Mouse (Mus musculus): ENCODE measurements around the gene Tcf7l2. TPM values are rescaled to one million over a fixed set of nuclear protein-coding genes. Genes with fewer than 3 reads are reported as not detected.

Gene Tcf7l2
- polyA plus RNA-seq, 1 experiment from 2014 or later = 27.0 TPM

DNA sequence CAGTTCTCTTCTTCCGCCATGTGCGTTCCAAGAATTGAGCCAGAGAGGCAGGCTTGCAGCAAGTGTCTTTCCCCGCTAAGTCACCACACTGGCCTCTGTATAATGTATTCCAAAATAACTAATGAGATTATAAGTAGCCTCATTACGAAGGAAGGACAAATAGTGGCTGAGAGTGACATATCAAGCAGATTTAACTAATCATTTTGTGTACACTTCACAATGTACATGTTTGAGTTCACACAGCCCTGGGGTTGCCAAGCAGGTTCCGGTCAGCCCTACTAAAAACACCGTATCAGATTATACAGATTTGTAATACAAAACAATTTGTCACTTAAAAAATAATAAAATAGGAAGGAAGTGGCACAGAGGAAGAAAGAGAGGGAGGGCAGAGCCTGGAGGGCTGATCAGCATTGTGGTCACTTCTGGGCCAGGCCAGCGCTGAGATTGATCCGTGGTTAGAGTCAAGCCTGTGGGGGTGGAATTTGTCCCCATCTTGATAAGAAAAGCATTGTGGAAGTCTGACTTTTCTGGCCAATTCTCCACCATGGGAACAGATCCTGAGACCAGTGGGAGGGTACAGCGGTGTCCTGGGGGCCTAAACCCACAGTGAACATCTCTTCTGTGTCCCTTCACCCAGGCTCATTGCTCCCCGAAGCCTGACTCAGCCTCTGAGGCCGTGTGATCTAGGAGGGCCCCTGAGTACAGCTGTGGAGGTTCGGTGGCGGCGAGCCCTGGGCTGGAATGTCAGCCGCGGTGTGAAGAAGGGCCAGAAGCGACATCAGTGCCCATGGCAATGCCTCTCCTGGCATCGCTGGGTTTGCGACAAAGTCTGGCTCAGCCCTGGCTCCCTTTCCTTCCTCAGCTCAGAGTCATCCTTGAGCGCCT, 21.9 kb upstream of the Tcf7l2 start:
- Histone ChIP-seq H3K27ac (ENCODE audit: low read depth, low read length) (no peak overlapping the region), H3K9me3 (ENCODE audit: control insufficient read depth, low read length) (no peaks in the 10 kb centered on the region), H3K4me1 (ENCODE audit: control insufficient read depth, insufficient read depth, low read depth, low read length) (no peaks in the 10 kb centered on the region), H3K27me3 (replicated peaks; ENCODE audit: control insufficient read depth, insufficient read depth, low read length) (no peaks in the 10 kb centered on the region), H3K4me2 (ENCODE audit: low read length) (no peak overlapping the region), H3K4me3 (ENCODE audit: low read length) (no peak overlapping the region), H3K9ac (ENCODE audit: low read depth, low read length) (no peak overlapping the region), H3K36me3 (ENCODE audit: control insufficient read depth, insufficient read depth, low read length) (no peaks in the 10 kb centered on the region)
- WGBS = 81% methylated on average over 20 of the region's 20 CpGs
- no peak for ATAC-seq

GRCm38 (mm10) chr19:55720409-55721092, 21.1 kb upstream of the Tcf7l2 start:
- Histone ChIP-seq H3K27me3 (replicated peaks; ENCODE audit: control insufficient read depth, insufficient read depth, low read length) (no peaks in the 10 kb centered on the region), H3K4me3 (ENCODE audit: low read length) (no peak overlapping the region), H3K4me1 (ENCODE audit: control insufficient read depth, insufficient read depth, low read depth, low read length) (no peaks in the 10 kb centered on the region), H3K9me3 (ENCODE audit: control insufficient read depth, low read length) (no peaks in the 10 kb centered on the region), H3K4me2 (ENCODE audit: low read length) (no peak overlapping the region), H3K9ac (ENCODE audit: low read depth, low read length) (no peak overlapping the region), H3K36me3 (ENCODE audit: control insufficient read depth, insufficient read depth, low read length) (no peaks in the 10 kb centered on the region), H3K27ac (ENCODE audit: low read depth, low read length) (no peak overlapping the region)
- ATAC-seq = no peak
- WGBS = 79% methylated on average over 16 of the region's 16 CpGs

DNA sequence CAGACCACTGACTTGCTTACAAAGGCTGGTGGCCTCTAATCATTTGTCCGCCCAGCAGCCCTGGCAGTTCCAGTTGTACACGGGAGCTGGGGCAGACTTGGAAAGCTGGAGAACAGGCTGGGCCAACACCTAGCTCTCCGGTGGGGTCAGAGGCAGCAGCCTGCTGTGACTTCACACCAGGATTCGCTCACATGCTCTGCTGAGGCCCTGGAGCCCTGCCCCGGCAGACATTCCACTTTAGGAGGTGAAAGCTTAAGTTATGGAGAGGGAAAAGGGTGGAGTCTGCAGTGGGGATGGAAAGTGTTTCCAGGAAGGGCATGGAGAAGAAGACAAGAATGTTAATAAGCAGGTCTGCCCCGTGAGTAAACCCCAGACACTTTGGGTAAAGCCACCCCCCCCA, 19.2 kb upstream of the Tcf7l2 start:
- Histone ChIP-seq H3K4me3 (ENCODE audit: low read length) (no peak overlapping the region), H3K9ac (ENCODE audit: low read depth, low read length) (no peak overlapping the region), H3K9me3 (ENCODE audit: control insufficient read depth, low read length) (no peaks in the 10 kb centered on the region; the same call in 1 of the 2 replicates), H3K36me3 (ENCODE audit: control insufficient read depth, insufficient read depth, low read length) (no peaks in the 10 kb centered on the region), H3K4me1 (ENCODE audit: control insufficient read depth, insufficient read depth, low read depth, low read length) (no peaks in the 10 kb centered on the region), H3K27me3 (replicated peaks; ENCODE audit: control insufficient read depth, insufficient read depth, low read length) (no peaks in the 10 kb centered on the region), H3K4me2 (ENCODE audit: low read length) (no peak overlapping the region), H3K27ac (ENCODE audit: low read depth, low read length) (no peak overlapping the region)
- WGBS = 39% methylated on average over 6 of the region's 6 CpGs
- no peak for ATAC-seq

- H3K4me2 ChIP-seq (ENCODE audit: low read length) = no peak overlapping the region
- H3K4me3 ChIP-seq (ENCODE audit: low read length) = no peak overlapping the region
- no peak overlapping the region for H3K27ac ChIP-seq (ENCODE audit: low read depth, low read length)
- no peaks in the 10 kb centered on the region; the same call in 1 of the 2 replicates for H3K9me3 ChIP-seq (ENCODE audit: control insufficient read depth, low read length)
- no peaks in the 10 kb centered on the region for H3K27me3 ChIP-seq (replicated peaks; ENCODE audit: control insufficient read depth, insufficient read depth, low read length)
- H3K36me3 ChIP-seq (ENCODE audit: control insufficient read depth, insufficient read depth, low read length) = no peaks in the 10 kb centered on the region
- 78% methylated on average over 8 of the region's 8 CpGs for WGBS
- ATAC-seq = no peak
- H3K4me1 ChIP-seq (ENCODE audit: control insufficient read depth, insufficient read depth, low read depth, low read length) = no peaks in the 10 kb centered on the region
- no peak overlapping the region for H3K9ac ChIP-seq (ENCODE audit: low read depth, low read length)
Observed at GRCm38 (mm10) chr19:55729376-55729775, 12.2 kb upstream of the Tcf7l2 start.

DNA sequence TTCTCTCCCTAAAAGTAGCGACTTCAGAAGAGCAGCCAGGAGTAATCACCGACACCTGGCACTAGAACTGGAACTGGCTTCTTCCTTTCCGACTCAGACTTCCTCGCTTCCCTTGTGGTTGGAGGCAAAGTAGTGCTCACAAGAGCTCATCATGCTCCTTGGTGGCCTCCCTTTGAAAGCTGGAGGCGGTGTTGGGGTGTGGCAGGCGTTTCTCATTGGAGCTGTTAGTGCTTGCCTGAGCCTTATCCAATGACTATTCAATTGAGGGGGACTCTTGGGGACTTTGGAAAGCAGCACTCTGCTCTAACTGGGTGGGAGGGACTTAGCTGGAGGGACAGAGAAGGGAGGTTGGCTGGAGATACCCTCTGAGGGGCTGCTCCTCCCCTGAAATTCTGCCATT, 9.1 kb upstream of the Tcf7l2 start:
- Histone ChIP-seq H3K4me2 (ENCODE audit: low read length) (no peak overlapping the region), H3K36me3 (ENCODE audit: control insufficient read depth, insufficient read depth, low read length) (no peaks in the 10 kb centered on the region), H3K27me3 (replicated peaks; ENCODE audit: control insufficient read depth, insufficient read depth, low read length) (no peaks in the 10 kb centered on the region), H3K4me1 (ENCODE audit: control insufficient read depth, insufficient read depth, low read depth, low read length) (no peaks in the 10 kb centered on the region), H3K27ac (ENCODE audit: low read depth, low read length) (no peak overlapping the region), H3K9ac (ENCODE audit: low read depth, low read length) (no peak overlapping the region), H3K4me3 (ENCODE audit: low read length) (no peak overlapping the region), H3K9me3 (ENCODE audit: control insufficient read depth, low read length) (no peaks in the 10 kb centered on the region)
- WGBS = 62% methylated on average over 6 of the region's 6 CpGs
- ATAC-seq = no peak

DNA sequence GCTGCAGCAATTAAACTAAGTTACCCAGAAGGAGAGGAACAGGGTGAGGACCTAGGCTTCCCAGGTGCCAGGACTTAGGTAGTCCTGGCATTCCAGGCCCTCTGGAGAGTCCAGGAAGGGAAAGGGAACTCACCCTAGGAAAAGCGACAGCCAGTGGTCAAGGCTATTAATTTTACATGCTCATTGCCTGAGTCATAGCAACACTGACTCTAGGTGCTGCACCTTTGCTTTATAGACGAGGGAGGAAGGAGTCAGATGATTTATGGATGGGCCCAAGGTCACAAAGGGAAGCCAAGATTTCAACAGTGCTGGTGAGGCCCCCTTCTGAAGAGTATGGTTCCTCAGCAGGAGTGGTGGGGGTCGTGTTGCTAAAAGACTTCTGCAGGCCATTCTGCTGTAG, 8.6 kb upstream of the Tcf7l2 start:
- no peaks in the 10 kb centered on the region for H3K27me3 ChIP-seq (replicated peaks; ENCODE audit: control insufficient read depth, insufficient read depth, low read length)
- H3K9me3 ChIP-seq (ENCODE audit: control insufficient read depth, low read length) = no peaks in the 10 kb centered on the region
- no peak overlapping the region for H3K4me3 ChIP-seq (ENCODE audit: low read length)
- no peak for ATAC-seq
- H3K9ac ChIP-seq (ENCODE audit: low read depth, low read length) = no peak overlapping the region
- no peak overlapping the region for H3K4me2 ChIP-seq (ENCODE audit: low read length)
- H3K27ac ChIP-seq (ENCODE audit: low read depth, low read length) = no peak overlapping the region
- H3K4me1 ChIP-seq (ENCODE audit: control insufficient read depth, insufficient read depth, low read depth, low read length) = no peaks in the 10 kb centered on the region
- WGBS = 43% methylated on average over 3 of the region's 3 CpGs
- no peaks in the 10 kb centered on the region for H3K36me3 ChIP-seq (ENCODE audit: control insufficient read depth, insufficient read depth, low read length)

GRCm38 (mm10) chr19:55736016-55736415, 5.6 kb upstream of the Tcf7l2 start:
- no peak overlapping the region for H3K4me2 ChIP-seq (ENCODE audit: low read length)
- H3K27ac ChIP-seq (ENCODE audit: low read depth, low read length) = no peak overlapping the region
- H3K36me3 ChIP-seq (ENCODE audit: control insufficient read depth, insufficient read depth, low read length) = no peaks in the 10 kb centered on the region
- no peak for ATAC-seq
- no peaks in the 10 kb centered on the region for H3K9me3 ChIP-seq (ENCODE audit: control insufficient read depth, low read length)
- WGBS = 48% methylated on average over 6 of the region's 6 CpGs
- H3K4me3 ChIP-seq (ENCODE audit: low read length) = no peak overlapping the region
- no peak overlapping the region for H3K9ac ChIP-seq (ENCODE audit: low read depth, low read length)
- peaks cover 2% of the 10 kb centered on the region; the same call in 1 of the 2 replicates for H3K27me3 ChIP-seq (replicated peaks; ENCODE audit: control insufficient read depth, insufficient read depth, low read length)
- H3K4me1 ChIP-seq (ENCODE audit: control insufficient read depth, insufficient read depth, low read depth, low read length) = no peaks in the 10 kb centered on the region

DNA sequence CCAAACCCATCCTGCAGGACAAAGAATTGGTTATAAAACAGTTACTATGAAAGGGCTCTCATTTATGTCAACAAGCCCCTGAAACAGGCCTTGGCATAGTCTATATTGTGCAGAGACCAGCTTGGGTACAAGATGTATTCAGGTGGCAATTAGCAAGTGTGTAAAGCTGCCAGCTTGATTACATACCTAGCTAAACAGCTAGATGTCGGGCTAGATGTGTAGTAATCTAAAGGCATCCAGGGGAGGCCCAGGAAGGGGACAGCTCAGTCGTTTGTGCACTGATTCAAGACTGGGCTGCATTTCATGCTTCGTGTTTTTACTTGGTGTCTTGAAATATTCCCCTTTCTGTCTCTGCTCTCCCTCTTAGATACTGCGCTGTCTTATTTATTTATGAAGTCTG, 1.9 kb upstream of the Tcf7l2 start:
- H3K4me2 ChIP-seq (ENCODE audit: low read length) = no peak overlapping the region

GRCm38 (mm10) chr19:55740753-55741438, 724 bp upstream of the Tcf7l2 start:
- peak overlapping the region; percentile 75 for H3K27ac ChIP-seq (ENCODE audit: low read depth, low read length)
- H3K36me3 ChIP-seq (ENCODE audit: control insufficient read depth, insufficient read depth, low read length) = no peaks in the 10 kb centered on the region
- 15% methylated on average over 10 of the region's 10 CpGs for WGBS
- peak overlapping the region; percentile 52 for H3K4me3 ChIP-seq (ENCODE audit: low read length)
- H3K9me3 ChIP-seq (ENCODE audit: control insufficient read depth, low read length) = no peaks in the 10 kb centered on the region
- no peak for ATAC-seq
- peak overlapping the region; percentile 62; the same call in 1 of the 2 replicates for H3K9ac ChIP-seq (ENCODE audit: low read depth, low read length)
- peak overlapping the region; percentile 63 for H3K4me2 ChIP-seq (ENCODE audit: low read length)
- H3K4me1 ChIP-seq (ENCODE audit: control insufficient read depth, insufficient read depth, low read depth, low read length) = peaks cover 12% of the 10 kb centered on the region
- peaks cover 5% of the 10 kb centered on the region for H3K27me3 ChIP-seq (replicated peaks; ENCODE audit: control insufficient read depth, insufficient read depth, low read length)

More for the DNA sequence above, 1.9 kb upstream of the Tcf7l2 start:
- no peak for ATAC-seq
- Histone ChIP-seq H3K27ac (ENCODE audit: low read depth, low read length) (no peak overlapping the region), H3K4me1 (ENCODE audit: control insufficient read depth, insufficient read depth, low read depth, low read length) (peaks cover 8% of the 10 kb centered on the region), H3K9me3 (ENCODE audit: control insufficient read depth, low read length) (no peaks in the 10 kb centered on the region), H3K4me3 (ENCODE audit: low read length) (no peak overlapping the region), H3K9ac (ENCODE audit: low read depth, low read length) (no peak overlapping the region), H3K36me3 (ENCODE audit: control insufficient read depth, insufficient read depth, low read length) (no peaks in the 10 kb centered on the region), H3K27me3 (replicated peaks; ENCODE audit: control insufficient read depth, insufficient read depth, low read length) (peaks cover 4% of the 10 kb centered on the region; the same call in 1 of the 2 replicates)
- WGBS = 34% methylated on average over 4 of the region's 4 CpGs
